Mouse (Mus musculus) testis, adult 2 months (tissue): ENCODE results near the gene Chrnb2. TPM values are rescaled to one million over a fixed set of nuclear protein-coding genes. Genes with fewer than 3 reads are reported as not detected.

Experiments
- H3K27ac ChIP-seq: fragments of 200-500 bp; 2 replicates; pipeline ENCODE4 v1.5.1; 2012; ENCODE audit warnings: low read depth, low read length; ENCODE audit not compliant: control insufficient read depth, insufficient read depth
- H3K27me3 ChIP-seq: fragments of 200-500 bp; 2 replicates; pipeline ENCODE4 v1.6.1; 2012; ENCODE audit warnings: mild to moderate bottlenecking, low read length, moderate library complexity; ENCODE audit not compliant: control insufficient read depth, insufficient read depth
- H3K36me3 ChIP-seq: fragments of 200-500 bp; 2 replicates; pipeline ENCODE4 v1.6.1; 2012; ENCODE audit warnings: mild to moderate bottlenecking, low read length; ENCODE audit not compliant: control insufficient read depth, insufficient read depth
- H3K4me1 ChIP-seq: fragments of 200-500 bp; 2 replicates; pipeline ENCODE4 v1.6.1; 2012; ENCODE audit warnings: low read length; ENCODE audit not compliant: control insufficient read depth, insufficient read depth
- H3K4me3 ChIP-seq: fragments of 200-500 bp; 2 replicates; pipeline ENCODE4 v1.5.1; 2012; ENCODE audit warnings: low read depth, mild to moderate bottlenecking, low read length, moderate library complexity, mixed read lengths; ENCODE audit not compliant: control insufficient read depth
- CTCF ChIP-seq: fragments of 200-500 bp; IDR thresholded peaks from 2 replicates; pipeline ENCODE4 v1.5.1; 2012; ENCODE audit warnings: low read depth, mild to moderate bottlenecking, inconsistent platforms, low read length, moderate library complexity; ENCODE audit not compliant: control insufficient read depth, insufficient read depth, insufficient replicate concordance
- POLR2A ChIP-seq: fragments of 200-500 bp; IDR thresholded peaks from 2 replicates; pipeline ENCODE4 v1.6.1; 2012; ENCODE audit warnings: low read depth, mild to moderate bottlenecking, inconsistent platforms, low read length, moderate library complexity; ENCODE audit not compliant: control insufficient read depth
- polyA plus RNA-seq: library from polyadenylated mRNA; depleted of rRNA; stranded (reverse); fragments of >200 nt; gene quantifications from 2 replicates; pipeline ENCODE4 v1.2.3, GENCODE M21; 2012; rRNA removed

Gene Chrnb2
- 4.2 and 4.5 TPM in 2 replicates for polyA plus RNA-seq

GRCm38 (mm10) chr3:89764119-89764724 is at the start of gene Chrnb2:
Chrnb2 (minus strand) TSS chr3:89764632.
- H3K27ac ChIP-seq, result no peak within 1 kb of the TSS
- TF ChIP-seq CTCF, result peak; percentile 5; the same call in 1 of the 2 replicates
- peak; percentile 28; the same call in 1 of the 2 replicates for TF ChIP-seq POLR2A
- H3K4me3 ChIP-seq, result peak within 1 kb of the TSS; percentile 44
- no peaks in the 10 kb centered on the region for H3K27me3 ChIP-seq
- no peaks in the 10 kb centered on the region for H3K36me3 ChIP-seq
- H3K4me1 ChIP-seq, result peaks cover 11% of the 10 kb centered on the region

- H3K36me3 ChIP-seq, result no peaks in the 10 kb centered on the region
- no peak overlapping the region for H3K4me3 ChIP-seq
- no peak overlapping the region for H3K27ac ChIP-seq
- no peaks in the 10 kb centered on the region for H3K27me3 ChIP-seq
- H3K4me1 ChIP-seq, result no peaks in the 10 kb centered on the region
- TF ChIP-seq CTCF (no peak), POLR2A (no peak)
Observed at GRCm38 (mm10) chr3:89814051-89814450, 49.6 kb upstream of the Chrnb2 start.

- no peak overlapping the region for H3K4me3 ChIP-seq
- H3K27me3 ChIP-seq, result no peaks in the 10 kb centered on the region
- no peaks in the 10 kb centered on the region for H3K36me3 ChIP-seq
- no peaks in the 10 kb centered on the region for H3K4me1 ChIP-seq
- TF ChIP-seq POLR2A, result no peak
- no peak for TF ChIP-seq CTCF
- H3K27ac ChIP-seq, result no peak overlapping the region
Observed at GRCm38 (mm10) chr3:89812166-89812565, 47.7 kb upstream of the Chrnb2 start.

GRCm38 (mm10) chr3:89810841-89811240 is 46.4 kb upstream of the Chrnb2 start:
- no peaks in the 10 kb centered on the region for H3K36me3 ChIP-seq
- H3K4me3 ChIP-seq, result no peak overlapping the region
- H3K27me3 ChIP-seq, result no peaks in the 10 kb centered on the region
- TF ChIP-seq POLR2A (no peak), CTCF (no peak)
- no peak overlapping the region for H3K27ac ChIP-seq
- H3K4me1 ChIP-seq, result no peaks in the 10 kb centered on the region

- TF ChIP-seq CTCF (no peak), POLR2A (no peak)
- Histone ChIP-seq H3K27me3 (no peaks in the 10 kb centered on the region), H3K36me3 (no peaks in the 10 kb centered on the region), H3K4me1 (no peaks in the 10 kb centered on the region), H3K4me3 (no peak overlapping the region), H3K27ac (no peak overlapping the region)
Observed at GRCm38 (mm10) chr3:89808638-89809037, 44.2 kb upstream of the Chrnb2 start.

GRCm38 (mm10) chr3:89807881-89808280 is 43.4 kb upstream of the Chrnb2 start:
- H3K36me3 ChIP-seq, result no peaks in the 10 kb centered on the region
- no peaks in the 10 kb centered on the region for H3K4me1 ChIP-seq
- H3K27me3 ChIP-seq, result no peaks in the 10 kb centered on the region
- H3K27ac ChIP-seq, result no peak overlapping the region
- no peak overlapping the region for H3K4me3 ChIP-seq
- TF ChIP-seq POLR2A (no peak), CTCF (no peak)

- no peaks in the 10 kb centered on the region for H3K36me3 ChIP-seq
- H3K4me3 ChIP-seq, result no peak overlapping the region
- no peaks in the 10 kb centered on the region for H3K4me1 ChIP-seq
- no peaks in the 10 kb centered on the region for H3K27me3 ChIP-seq
- no peak overlapping the region for H3K27ac ChIP-seq
- TF ChIP-seq POLR2A (no peak), CTCF (no peak)
Observed at GRCm38 (mm10) chr3:89807171-89807570, 42.7 kb upstream of the Chrnb2 start.
